Mouse (Mus musculus) myocyte (in vitro differentiated cells): ENCODE measurements around the gene Rhbg.

Experiments used
- CEBPB ChIP-seq: IDR thresholded peaks from 2 replicates; pipeline ENCODE4 v1.6.1; 2011; ENCODE audit warnings: mild to moderate bottlenecking, moderate library complexity; ENCODE audit not compliant: poor library complexity, insufficient read depth, severe bottlenecking
- MYOD1 ChIP-seq, 3 experiments: IDR thresholded peaks; one replicate each; pipeline ENCODE4 v1.6.1; 2011; ENCODE audit warnings: control low read depth in 2 of 3, low read depth in 2 of 3, mild to moderate bottlenecking in 2 of 3, moderate library complexity in 1 of 3; ENCODE audit not compliant: insufficient read length in 2 of 3, control insufficient read depth in 1 of 3
- POLR2A ChIP-seq: IDR thresholded peaks from one replicate; pipeline ENCODE4 v1.6.1; 2011; ENCODE audit warnings: low read depth, mild to moderate bottlenecking, control low read depth, moderate library complexity; ENCODE audit not compliant: insufficient read length
- USF1 ChIP-seq: IDR thresholded peaks from one replicate; pipeline ENCODE4 v1.6.1; 2011; ENCODE audit warnings: low read depth, mild to moderate bottlenecking, control low read depth, moderate library complexity

GRCm38 (mm10) chr3:88201640-88202039 lies 52.9 kb downstream of the Rhbg start:
- TF ChIP-seq POLR2A (no peak), MYOD1 (IDR thresholded peaks at IDR 0.05; ENCODE audit: control insufficient read depth in 1 of 3, insufficient read length in 2 of 3, low read depth in 2 of 3) (no peak), USF1 (no peak), CEBPB (no peak)
